In the genomic region with DNA sequence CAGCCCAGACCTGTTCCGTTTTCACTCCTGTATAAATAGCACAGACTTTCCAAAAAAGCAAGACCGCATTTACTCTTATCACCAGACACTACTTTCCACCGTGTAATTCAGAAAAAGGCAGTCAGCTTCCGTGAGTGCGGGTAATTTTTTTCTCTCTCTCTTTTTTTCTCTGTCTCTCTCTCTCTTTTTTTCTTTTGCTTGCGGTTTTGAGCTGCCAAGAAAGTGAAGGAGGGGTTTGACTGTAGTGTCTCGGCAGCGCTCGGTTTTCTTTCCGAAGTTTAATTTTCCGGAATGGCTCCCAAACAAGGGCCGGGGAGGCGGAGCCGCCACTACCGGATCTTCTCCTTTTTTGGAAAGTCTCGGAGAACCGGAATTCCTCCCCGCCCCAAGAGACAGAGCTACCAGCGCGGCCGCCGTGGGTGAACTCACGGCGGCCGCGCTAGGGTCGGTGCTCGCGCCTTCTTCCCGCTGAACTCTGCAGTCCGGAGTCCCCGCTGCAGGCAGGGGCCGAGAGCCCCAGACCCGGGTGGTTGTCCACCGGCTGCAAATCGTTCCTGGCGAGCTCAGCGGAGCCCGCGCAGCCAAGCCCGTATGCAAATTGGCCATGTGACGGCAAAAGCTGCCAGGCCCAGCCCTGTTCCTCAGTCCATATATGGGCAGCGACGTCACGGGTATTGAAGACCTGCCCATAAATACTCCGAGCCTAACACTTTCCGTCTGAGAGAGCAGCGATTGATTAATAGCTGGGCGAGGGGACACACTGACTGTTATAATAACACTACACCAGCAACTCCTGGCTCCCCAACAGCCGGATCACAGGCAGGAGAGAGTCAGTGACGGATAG, we compare ENCODE assay signal across 7 mouse cellular contexts. TPM values are rescaled to one million over a fixed set of nuclear protein-coding genes. Genes with fewer than 3 reads are reported as not detected.
DNase-seq lines count a peak whose midpoint lies in the region; ATAC-seq lines count a peak whose summit lies in the region.

No protein-coding gene starts in this region.

- H3K4me1 ChIP-seq in intestine, embryonic 16.5 days (ENCODE audit: control insufficient read depth, insufficient read depth, low read length) = peaks cover 25% of the 10 kb centered on the region
- H3K4me1 ChIP-seq in midbrain, embryonic 11.5 days (ENCODE audit: control insufficient read depth, insufficient read depth, low read length) = peaks cover 19% of the 10 kb centered on the region

- ATAC-seq in intestine, embryonic 16.5 days = peak; percentile 94
- ATAC-seq in midbrain, embryonic 11.5 days (ENCODE audit: low FRiP score) = peak; percentile 85

- DNase-seq in adrenal gland, adult 18-20 months (ENCODE audit: low spot score in 2 of 2) = peak; percentile 79 to 84
- DNase-seq in embryo, embryonic 11 days = peak; percentile 94
- DNase-seq in gastrocnemius, postnatal 36 days = peak; percentile 89
- peak; percentile 88 for DNase-seq in left cerebral cortex, postnatal 36 days (ENCODE audit: low spot score in 2 of 2)
- DNase-seq in midbrain, embryonic 11.5 days (ENCODE audit: low spot score, missing footprints) = peak; percentile 98
- peak; percentile 86 for DNase-seq in skeletal muscle tissue, adult 2 months (ENCODE audit: low read depth, low spot score)

- H3K36me3 ChIP-seq in intestine, embryonic 16.5 days (ENCODE audit: control insufficient read depth, insufficient read depth, low read length) = no peaks in the 10 kb centered on the region
- no peaks in the 10 kb centered on the region for H3K36me3 ChIP-seq in midbrain, embryonic 11.5 days (ENCODE audit: control insufficient read depth, insufficient read depth, low read length)

- H3K4me3 ChIP-seq in intestine, embryonic 16.5 days (ENCODE audit: low read length) = peak overlapping the region; percentile 71
- H3K4me3 ChIP-seq in midbrain, embryonic 11.5 days (ENCODE audit: low read depth, low read length) = peak overlapping the region; percentile 60

- H3K4me2 ChIP-seq in intestine, embryonic 16.5 days (ENCODE audit: low read depth, low read length) = peak overlapping the region; percentile 99
- peak overlapping the region; percentile 93 for H3K4me2 ChIP-seq in midbrain, embryonic 11.5 days

- peaks cover 64% of the 10 kb centered on the region for H3K27me3 ChIP-seq in intestine, embryonic 16.5 days (replicated peaks; ENCODE audit: control insufficient read depth, insufficient read depth, low read length)
- H3K27me3 ChIP-seq in midbrain, embryonic 11.5 days (ENCODE audit: control insufficient read depth, insufficient read depth, low read length) = peaks cover 74% of the 10 kb centered on the region

- no peaks in the 10 kb centered on the region for H3K9me3 ChIP-seq in intestine, embryonic 16.5 days (ENCODE audit: control insufficient read depth, low read length)
- H3K9me3 ChIP-seq in midbrain, embryonic 11.5 days (ENCODE audit: control insufficient read depth, low read length) = no peaks in the 10 kb centered on the region

- intact Hi-C loops in gastrocnemius, postnatal 36 days (cut with DNase I) = loop anchor here (2.0 to 10.0 kb wide), 2 partner anchors 191 to 227 kb away; no protein-coding TSS in a partner anchor
- intact Hi-C loops in left cerebral cortex, postnatal 36 days (cut with DNase I) = loop anchor here (2.0 to 5.0 kb wide), 4 partner anchors 55 to 320 kb away; no protein-coding TSS in a partner anchor

- H3K9ac ChIP-seq in intestine, embryonic 16.5 days (ENCODE audit: low read depth, low read length) = peak overlapping the region; percentile 69
- peak overlapping the region; percentile 57 for H3K9ac ChIP-seq in midbrain, embryonic 11.5 days (ENCODE audit: low read length)

- under 1% methylated on average over 51 of the region's 51 CpGs for WGBS in intestine, embryonic 16.5 days
- WGBS in midbrain, embryonic 11.5 days = under 1% methylated on average over 51 of the region's 51 CpGs

- H3K27ac ChIP-seq in intestine, embryonic 16.5 days (ENCODE audit: low read length) = peak overlapping the region; percentile 71
- no peak overlapping the region for H3K27ac ChIP-seq in midbrain, embryonic 11.5 days (ENCODE audit: low read depth, low read length)

RNA-seq across cellular contexts. Expression of gene Egr2, which starts 2.1 kb away (rescaled TPM):
- 1 to 10 TPM in 1 of 2 experiments, under 1 TPM in 1; 0.63 to 1.8 TPM for total RNA-seq in adrenal gland, adult 18-20 months (2021)
- under 1 TPM; 0.84 to 0.86 TPM for total RNA-seq in gastrocnemius, postnatal 36 days (2021)
- polyA plus RNA-seq in intestine, embryonic 16.5 days (2015; fragmentation: Nextera tagmentation; extraction: Ambion mirVana) = 0.23 and 0.36 TPM in 2 replicates
- 10 to 100 TPM in 1 of 2 experiments, 1 to 10 TPM in 1; 9.6 to 22.9 TPM for total RNA-seq in left cerebral cortex, postnatal 36 days (2021)
- polyA plus RNA-seq in midbrain, embryonic 11.5 days (2014; fragmentation: Nextera tagmentation; extraction: Ambion mirVana) = 0.06 TPM in 1 of 2 replicates, not detected in the other

RNA-seq across cellular contexts. Expression of gene Ado, which starts 11.4 kb away (rescaled TPM):
- 10 to 100 TPM; 20.0 to 24.4 TPM for total RNA-seq in adrenal gland, adult 18-20 months (2021)
- 10 to 100 TPM; 25.9 to 26.0 TPM for total RNA-seq in gastrocnemius, postnatal 36 days (2021)
- polyA plus RNA-seq in intestine, embryonic 16.5 days (2015; fragmentation: Nextera tagmentation; extraction: Ambion mirVana) = 43.2 and 43.5 TPM in 2 replicates
- total RNA-seq in left cerebral cortex, postnatal 36 days (2021) = 10 to 100 TPM; 36.7 to 39.9 TPM
- polyA plus RNA-seq in midbrain, embryonic 11.5 days (2014; fragmentation: Nextera tagmentation; extraction: Ambion mirVana) = 85.2 and 89.7 TPM in 2 replicates
